Mouse (Mus musculus) bone marrow macrophage, adult 2 months (primary cell): ENCODE measurements at regions not wholly inside any gene's neighbourhood (a gene's known extent, or its start where the extent isn't known, plus 50 kb on each side); places are given as distances from the start of the nearest gene placed in this dataset.

Experiments used
- CTCF ChIP-seq: IDR thresholded peaks from 2 replicates; pipeline ENCODE4 v1.5.1; 2012; ENCODE audit warnings: low read depth, mild to moderate bottlenecking, low read length, moderate library complexity
- POLR2A ChIP-seq: IDR thresholded peaks from 2 replicates; pipeline ENCODE4 v1.6.1; 2012; ENCODE audit warnings: mild to moderate bottlenecking, low read depth, low read length, borderline replicate concordance

- no peak for TF ChIP-seq POLR2A
- TF ChIP-seq CTCF: no peak
Measured at GRCm38 (mm10) chr10:37615926-37616691, 477.4 kb upstream of the Marcks start.
